Mouse (Mus musculus) inflammation-experienced regulatory T-cells, adult 6 months (primary cell): Measurements from ENCODE around the gene Ctsz. TPM values are rescaled to one million over a fixed set of nuclear protein-coding genes. Genes with fewer than 3 reads are reported as not detected.

Experiments used
- ATAC-seq: one replicate; pipeline ENCODE4 v1.8.0; 2017
- polyA plus RNA-seq, 3 experiments: library from polyadenylated mRNA; unstranded; fragments of 100-300 nt; shearing (Covaris generic); gene quantifications; one replicate each; pipeline ENCODE4 v1.2.1; 2017

The Ctsz gene
- polyA plus RNA-seq, 3 experiments from 2014 or later, result 96.3 to 113 (median 109) TPM

- ATAC-seq, result no peak
These were observed 46.9 kb downstream of the Ctsz start for GRCm38 (mm10) chr2:174391936-174392335.

DNA sequence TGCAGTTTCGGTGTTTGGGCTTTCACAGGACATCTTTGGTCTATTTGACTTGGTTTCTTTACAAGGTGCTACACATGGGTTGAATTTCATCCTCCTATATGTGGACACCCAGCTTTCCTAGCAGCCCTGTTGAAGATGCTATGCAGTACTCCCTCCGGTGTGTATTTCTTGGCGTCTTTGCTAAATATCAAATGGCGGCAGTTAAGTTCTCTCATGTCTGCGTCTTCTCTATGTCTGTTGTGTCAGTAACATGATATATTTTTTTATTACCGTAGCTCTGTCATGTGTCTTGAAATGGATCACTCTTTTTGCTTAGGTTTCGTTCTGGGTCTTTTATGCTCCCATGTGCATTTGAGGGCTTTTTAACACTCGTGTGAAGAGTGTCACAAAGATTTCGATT is 57.8 kb downstream of the Ctsz start:
- ATAC-seq, result no peak

Other genes starting within 250 kb of the Ctsz start
- gene Gnas, start 154.7 kb downstream of the Ctsz start, polyA plus RNA-seq, result 100 to 1,000 TPM; 121 to 127 (median 126) TPM
- gene Gm20721, start 92.3 kb downstream of the Ctsz start, polyA plus RNA-seq, result not detected
- gene Nelfcd, start 23.2 kb downstream of the Ctsz start, polyA plus RNA-seq, result 10 to 100 TPM; 47.4 to 61.1 (median 53.4) TPM
- under 1 TPM in 1 of 3 experiments, not detected in 2; 0.25 TPM for gene Tubb1, start 11.7 kb upstream of the Ctsz start, polyA plus RNA-seq
- 100 to 1,000 TPM; 583 to 771 (median 610) TPM for gene Atp5e, start 25.1 kb upstream of the Ctsz start, polyA plus RNA-seq
- gene Prelid3b, start 34.0 kb upstream of the Ctsz start, polyA plus RNA-seq, result 100 to 1,000 TPM in 1 of 3 experiments, 10 to 100 TPM in 2; 69.4 to 146 (median 73.1) TPM
- gene Zfp831, start 204.5 kb upstream of the Ctsz start, polyA plus RNA-seq, result 1 to 10 TPM; 7.7 to 9.6 (median 9.0) TPM